Mouse (Mus musculus) cortical plate, adult 2 months (tissue): Measurements from ENCODE around the gene Tcf7l1. TPM values are rescaled to one million over a fixed set of nuclear protein-coding genes. Genes with fewer than 3 reads are reported as not detected.

Experiments
- H3K27ac ChIP-seq: fragments of 200-500 bp; 2 replicates; pipeline ENCODE4 v1.5.1; 2012; ENCODE audit warnings: low read length, control low read depth, inconsistent platforms; ENCODE audit not compliant: insufficient read depth
- H3K4me1 ChIP-seq: fragments of 200-500 bp; 2 replicates; pipeline ENCODE4 v1.6.1; 2011; ENCODE audit warnings: low read length; ENCODE audit not compliant: control insufficient read depth, insufficient read depth
- H3K4me3 ChIP-seq: fragments of 200-500 bp; 2 replicates; pipeline ENCODE4 v1.5.1; 2011; ENCODE audit warnings: mild to moderate bottlenecking, low read length, control low read depth; ENCODE audit not compliant: insufficient read depth
- CTCF ChIP-seq: fragments of 200-500 bp; IDR thresholded peaks from 2 replicates; pipeline ENCODE4 v1.5.1; 2011; ENCODE audit warnings: mild to moderate bottlenecking, control low read depth, low read length; ENCODE audit not compliant: insufficient read depth; ENCODE audit errors: extremely low read depth
- POLR2A ChIP-seq: fragments of 200-500 bp; IDR thresholded peaks from 2 replicates; pipeline ENCODE4 v1.6.1; 2011; ENCODE audit warnings: mild to moderate bottlenecking, low read length, control low read depth; ENCODE audit not compliant: insufficient read depth; ENCODE audit errors: extremely low read depth
- polyA plus RNA-seq: library from polyadenylated mRNA; depleted of rRNA; stranded (reverse); fragments of >200 nt; gene quantifications from 2 replicates; pipeline ENCODE4 v1.2.3, GENCODE M21; 2012

The Tcf7l1 gene
- polyA plus RNA-seq, 1 experiment, result 3.7 TPM

DNA sequence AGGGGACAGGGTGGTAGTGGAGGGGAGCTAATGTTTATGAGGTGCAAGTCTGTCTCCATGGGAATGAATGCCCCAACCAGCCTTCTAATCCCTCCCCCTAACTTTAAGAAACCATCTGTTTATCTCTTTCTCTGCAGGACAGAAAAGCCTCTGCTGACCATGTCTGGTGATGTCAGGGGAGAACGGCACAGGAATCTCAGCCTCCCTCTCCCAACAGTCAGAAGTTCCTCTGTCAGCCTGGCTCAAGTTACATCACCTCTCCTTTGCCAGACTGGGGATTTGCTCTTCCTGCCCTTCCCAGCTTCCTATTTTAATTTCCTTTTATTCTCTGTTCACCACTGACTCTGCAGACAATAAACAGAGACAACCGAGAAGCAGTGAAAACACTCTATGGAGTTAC, 40.6 kb downstream of the Tcf7l1 start:
- no peak for TF ChIP-seq POLR2A
- TF ChIP-seq CTCF, result no peak
- Histone ChIP-seq H3K4me3 (no peak overlapping the region), H3K27ac (no peak overlapping the region), H3K4me1 (no peaks in the 10 kb centered on the region)

DNA sequence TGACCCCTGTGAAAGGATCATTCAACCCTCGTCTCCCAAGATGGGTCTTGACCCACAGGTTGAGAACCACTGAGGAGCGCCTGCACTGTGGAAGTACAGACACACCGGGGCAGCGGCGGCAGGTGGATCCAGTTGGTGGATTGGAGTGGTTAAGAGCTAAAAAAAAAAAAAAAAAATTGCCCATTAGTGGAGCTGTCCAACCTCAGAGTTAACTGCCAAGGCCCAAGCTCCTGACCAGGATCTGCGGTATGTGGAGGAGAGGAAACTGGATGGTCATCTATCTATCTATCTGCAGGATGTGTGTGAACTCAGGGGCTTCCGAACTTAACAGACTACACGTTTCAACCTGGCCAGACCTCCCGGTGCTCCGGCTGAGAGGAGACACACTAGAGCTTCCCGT, 41.2 kb downstream of the Tcf7l1 start:
- Histone ChIP-seq H3K27ac (no peak overlapping the region), H3K4me1 (no peaks in the 10 kb centered on the region), H3K4me3 (no peak overlapping the region)
- TF ChIP-seq POLR2A (no peak), CTCF (no peak)

DNA sequence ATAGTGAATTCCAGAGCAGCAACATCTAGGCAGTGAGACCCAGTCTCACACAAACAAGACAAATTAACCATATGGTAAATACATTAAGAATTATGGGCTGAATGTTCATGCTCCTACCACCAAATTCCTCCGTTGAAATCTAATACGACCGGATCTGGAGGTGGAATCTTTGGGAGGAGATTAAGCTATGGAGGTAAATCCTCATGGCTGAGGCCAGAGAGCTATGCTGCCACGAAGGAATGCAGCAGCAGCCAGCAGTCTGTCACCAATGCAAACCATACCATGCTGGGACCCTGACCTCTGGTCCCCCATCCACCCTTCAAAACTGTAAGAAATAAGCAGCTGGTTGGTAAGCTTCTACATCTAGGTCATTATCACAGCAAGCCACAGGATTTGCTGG, 41.9 kb downstream of the Tcf7l1 start:
- Histone ChIP-seq H3K4me3 (no peak overlapping the region), H3K27ac (no peak overlapping the region), H3K4me1 (no peaks in the 10 kb centered on the region)
- TF ChIP-seq POLR2A (no peak), CTCF (no peak)

DNA sequence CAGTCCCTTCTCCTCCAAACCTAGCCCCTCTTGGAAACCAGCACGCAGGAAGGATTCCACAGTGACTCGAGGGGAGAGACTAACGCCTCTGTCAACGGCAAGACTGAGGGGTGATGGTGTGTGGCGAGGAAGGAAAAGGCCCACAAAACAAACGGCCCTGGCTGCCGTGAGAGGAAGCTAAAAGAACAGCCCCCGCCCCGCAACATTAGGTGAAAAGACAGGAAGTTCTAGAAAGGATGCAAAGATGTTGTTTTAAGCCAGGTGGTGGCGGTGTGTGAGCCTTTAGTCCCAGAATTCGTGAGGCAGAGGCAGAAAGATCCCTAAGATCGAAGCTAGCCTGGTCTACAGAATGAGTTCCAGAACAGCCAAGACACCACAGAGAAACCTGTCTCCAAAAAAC, 43.3 kb downstream of the Tcf7l1 start:
- H3K4me3 ChIP-seq, result no peak overlapping the region
- TF ChIP-seq CTCF (no peak), POLR2A (no peak)
- H3K27ac ChIP-seq, result no peak overlapping the region
- no peaks in the 10 kb centered on the region for H3K4me1 ChIP-seq

DNA sequence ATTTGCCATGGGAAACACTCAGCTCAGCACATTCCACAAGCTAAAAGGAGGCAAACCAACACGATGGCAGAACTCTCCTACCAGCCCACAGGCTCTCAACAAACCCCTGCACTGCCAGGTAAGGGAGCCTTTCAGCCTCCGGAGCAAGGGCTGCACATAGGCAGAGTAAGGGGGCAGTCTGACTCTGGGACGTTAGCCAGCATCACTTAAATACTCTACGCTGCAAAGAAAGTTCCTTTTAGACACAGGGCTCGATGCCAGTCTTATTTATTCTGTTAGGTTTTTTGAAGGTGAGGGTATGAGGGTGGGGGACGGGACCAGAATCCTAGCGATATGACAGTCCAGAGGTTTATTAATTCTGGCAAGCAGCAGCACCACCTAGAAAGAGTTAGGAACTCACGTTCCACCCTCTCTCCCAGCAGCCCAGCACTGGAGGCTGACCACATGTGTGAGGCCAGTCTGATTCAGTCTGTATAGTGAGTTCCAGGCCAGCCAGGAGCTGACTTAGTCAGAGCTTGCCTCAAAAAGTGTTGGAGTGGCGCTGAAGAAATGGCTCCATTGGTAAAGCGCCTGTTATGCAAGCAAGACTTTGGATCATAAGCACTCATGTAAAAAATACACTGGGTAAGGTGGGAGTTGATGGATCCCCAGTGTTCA, 44.8 kb downstream of the Tcf7l1 start:
- Histone ChIP-seq H3K4me1 (no peaks in the 10 kb centered on the region), H3K27ac (no peak overlapping the region), H3K4me3 (no peak overlapping the region)
- no peak for TF ChIP-seq CTCF
- no peak for TF ChIP-seq POLR2A

DNA sequence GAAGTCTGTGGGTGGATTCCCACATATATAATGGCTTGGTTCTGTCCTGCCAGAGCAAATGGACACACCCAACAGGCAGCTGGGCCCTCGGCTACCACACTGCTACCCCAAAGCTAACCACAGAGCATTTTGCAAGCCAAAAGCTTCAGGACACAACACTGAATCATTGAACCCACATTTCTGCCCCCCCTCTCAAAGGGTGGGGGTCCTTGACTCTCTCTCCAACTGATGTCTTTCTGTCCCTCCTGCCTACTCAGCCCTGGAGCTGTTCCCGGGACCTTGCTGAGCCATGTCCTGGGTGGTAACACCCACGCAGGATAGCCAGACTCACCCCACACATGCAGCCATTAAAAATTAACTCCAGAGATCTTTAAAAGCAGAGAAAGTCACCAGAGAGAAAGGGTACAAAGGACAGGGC, 45.4 kb downstream of the Tcf7l1 start:
- TF ChIP-seq CTCF (no peak), POLR2A (no peak)
- no peak overlapping the region for H3K27ac ChIP-seq
- no peaks in the 10 kb centered on the region for H3K4me1 ChIP-seq
- H3K4me3 ChIP-seq, result no peak overlapping the region

DNA sequence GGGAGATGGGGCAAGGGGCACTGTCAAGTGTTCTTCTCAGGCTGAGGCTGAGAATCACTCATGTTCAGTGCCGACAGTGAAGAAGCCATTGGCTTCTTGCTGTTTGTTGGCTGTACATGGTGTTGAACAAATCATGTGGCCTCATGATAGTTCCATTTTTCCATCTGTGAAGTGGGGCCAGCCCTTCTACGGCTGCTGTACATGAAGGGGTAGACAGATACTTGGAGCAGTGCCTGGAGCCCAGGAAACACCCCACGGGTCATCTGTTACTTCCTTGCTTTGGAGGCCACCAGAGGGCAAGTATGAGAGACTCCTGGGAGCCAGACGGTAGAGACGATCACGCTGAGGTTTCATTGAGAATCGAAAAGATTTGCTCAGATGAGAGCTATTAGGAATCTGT, 46.7 kb downstream of the Tcf7l1 start:
- no peak overlapping the region for H3K4me3 ChIP-seq
- no peaks in the 10 kb centered on the region for H3K4me1 ChIP-seq
- no peak overlapping the region for H3K27ac ChIP-seq
- no peak for TF ChIP-seq POLR2A
- no peak for TF ChIP-seq CTCF

DNA sequence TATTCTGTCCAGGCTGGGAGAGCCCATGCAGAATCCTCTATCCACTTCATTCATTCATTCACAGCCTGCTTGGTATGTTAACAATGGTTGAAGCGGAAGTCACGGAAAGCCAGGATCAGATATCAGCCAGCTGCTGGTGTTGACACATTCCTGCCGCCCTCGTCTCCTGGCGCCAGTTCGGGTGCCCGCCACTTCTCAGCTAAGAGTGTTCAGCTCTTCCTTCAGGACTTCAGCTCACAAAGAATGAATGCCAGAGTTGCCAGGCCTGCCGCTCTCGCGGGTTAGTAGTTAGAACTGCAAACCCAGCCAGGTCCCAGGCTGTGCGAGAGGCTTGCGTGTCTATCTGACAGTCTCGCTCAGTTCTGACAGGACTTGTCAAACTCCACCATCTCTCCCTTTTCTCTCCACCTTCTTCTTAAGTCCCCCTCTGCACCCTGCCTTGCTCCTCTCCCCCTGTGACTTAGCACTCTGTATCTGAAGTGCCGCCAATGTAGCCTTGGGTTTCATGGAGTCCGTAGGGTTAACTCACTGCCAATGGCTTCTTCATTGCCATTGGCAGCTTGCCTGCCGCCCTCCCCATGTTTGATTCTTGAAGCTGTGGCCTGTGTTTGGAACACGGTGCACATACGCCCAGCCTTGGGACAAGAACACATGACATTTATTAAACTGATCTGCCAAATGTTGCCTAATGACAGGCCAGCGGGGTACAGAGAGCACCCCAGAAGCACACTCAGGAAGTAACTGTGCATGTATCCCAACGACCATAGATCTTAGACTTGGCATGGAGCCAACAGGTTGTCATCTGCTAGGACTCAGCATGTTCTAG, 48.2 kb downstream of the Tcf7l1 start:
- Histone ChIP-seq H3K4me3 (no peak overlapping the region), H3K27ac (no peak overlapping the region), H3K4me1 (no peaks in the 10 kb centered on the region)
- no peak for TF ChIP-seq CTCF
- TF ChIP-seq POLR2A, result no peak

DNA sequence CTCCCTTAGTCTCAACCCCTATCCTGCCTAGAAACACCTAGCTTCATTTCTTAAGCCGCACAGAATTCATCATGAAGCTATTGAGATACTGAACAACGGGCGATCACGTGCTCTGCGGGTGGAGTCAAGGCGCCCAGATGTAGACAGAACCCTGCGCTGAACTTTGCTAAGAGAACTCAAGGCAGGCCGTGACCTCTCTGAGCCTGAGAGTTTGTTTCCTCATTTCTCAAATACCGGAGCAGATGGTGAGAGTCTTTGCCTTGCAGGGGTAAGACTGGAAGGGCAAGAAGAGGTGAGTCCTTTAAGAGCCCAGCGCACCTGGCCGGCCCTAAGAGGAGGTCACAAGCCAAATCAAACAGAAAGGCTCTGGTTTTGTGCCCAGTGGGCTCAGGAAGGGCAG, 52.2 kb downstream of the Tcf7l1 start:
- TF ChIP-seq POLR2A, result no peak
- TF ChIP-seq CTCF, result no peak
- Histone ChIP-seq H3K27ac (no peak overlapping the region), H3K4me3 (no peak overlapping the region), H3K4me1 (no peaks in the 10 kb centered on the region)

DNA sequence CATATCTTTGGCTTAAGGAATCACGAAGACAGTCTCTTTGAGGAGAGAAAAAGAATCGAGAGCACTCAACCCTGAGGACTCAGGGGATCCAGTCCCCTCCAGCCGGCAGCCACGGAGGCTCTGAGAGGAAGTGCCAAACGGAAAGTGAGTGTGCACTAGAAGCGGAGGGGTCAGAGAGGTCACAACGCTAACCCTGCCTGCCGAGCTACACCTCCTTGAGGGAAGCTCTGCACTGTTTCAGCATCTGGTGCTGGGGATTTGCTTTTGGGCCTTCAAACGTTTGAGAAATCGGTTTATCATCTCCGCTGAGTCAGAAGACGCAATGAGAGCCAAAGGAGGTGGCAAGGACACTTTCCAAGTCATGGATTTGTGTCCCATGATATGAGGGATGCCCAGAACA, 53.8 kb downstream of the Tcf7l1 start:
- H3K4me3 ChIP-seq, result no peak overlapping the region
- H3K4me1 ChIP-seq, result no peaks in the 10 kb centered on the region
- TF ChIP-seq POLR2A (no peak), CTCF (no peak)
- no peak overlapping the region for H3K27ac ChIP-seq
